Mouse (Mus musculus) limb, embryonic 14.5 days (tissue): Measurements from ENCODE around the gene Zfp334. TPM values are rescaled to one million over a fixed set of nuclear protein-coding genes. Genes with fewer than 3 reads are reported as not detected.

Experiments used
- ATAC-seq: fragments of 200-750 bp; cut with Nextera tagmentation; 2 replicates; pipeline ENCODE4 v1.8.0; 2017; ENCODE audit warnings: low read depth, moderate number of reproducible peaks, moderate TSS enrichment; ENCODE audit not compliant: low FRiP score
- DNase-seq: peaks from one replicate; pipeline ENCODE4 v3.0.0-alpha.2; 2015; ENCODE audit warnings: low spot score
- H3K27ac ChIP-seq: fragments of 300-500 bp; sonication (generic); replicated peaks from 2 replicates; pipeline ENCODE4 v1.5.1; 2014; ENCODE audit warnings: low read depth, mild to moderate bottlenecking, low read length, moderate library complexity, mixed read lengths
- H3K27me3 ChIP-seq: fragments of 300-500 bp; sonication (generic); 2 replicates; pipeline ENCODE4 v1.6.1; 2014; ENCODE audit warnings: low read length, mixed read lengths; ENCODE audit not compliant: control insufficient read depth, insufficient read depth
- H3K36me3 ChIP-seq: fragments of 300-500 bp; sonication (generic); 2 replicates; pipeline ENCODE4 v1.6.1; 2014; ENCODE audit warnings: mild to moderate bottlenecking, low read length, moderate library complexity, mixed read lengths; ENCODE audit not compliant: control insufficient read depth, insufficient read depth
- H3K4me1 ChIP-seq: fragments of 300-500 bp; sonication (generic); 2 replicates; pipeline ENCODE4 v1.6.1; 2014; ENCODE audit warnings: antibody characterized with exemption, low read length, mixed read lengths; ENCODE audit not compliant: control insufficient read depth, insufficient read depth
- H3K4me2 ChIP-seq: fragments of 300-500 bp; sonication (generic); replicated peaks from 2 replicates; pipeline ENCODE4 v1.6.1; 2014; ENCODE audit warnings: low read depth, mild to moderate bottlenecking, low read length, moderate library complexity; ENCODE audit not compliant: severe bottlenecking
- H3K4me3 ChIP-seq: fragments of 300-500 bp; sonication (generic); replicated peaks from 2 replicates; pipeline ENCODE4 v1.5.1; 2014; ENCODE audit warnings: low read length
- H3K9ac ChIP-seq: fragments of 300-500 bp; sonication (generic); 2 replicates; pipeline ENCODE4 v1.6.1; 2014; ENCODE audit warnings: mild to moderate bottlenecking, low read depth, low read length, moderate library complexity; ENCODE audit not compliant: severe bottlenecking
- H3K9me3 ChIP-seq: fragments of 300-500 bp; sonication (generic); 2 replicates; pipeline ENCODE4 v1.6.1; 2016; ENCODE audit warnings: low read length; ENCODE audit not compliant: control insufficient read depth
- POLR2A ChIP-seq: fragments of 200-500 bp; IDR thresholded peaks from 2 replicates; pipeline ENCODE4 v1.8.0; 2012; ENCODE audit warnings: inconsistent platforms, mild to moderate bottlenecking, moderate library complexity, borderline replicate concordance; ENCODE audit not compliant: insufficient read depth, insufficient read length; ENCODE audit errors: extremely low read depth
- WGBS: fragments of 180-500 bp; shearing (Covaris S2); extraction: QIAGEN DNeasy Blood & Tissue Kit; methylation state at CpG from one replicate; pipeline ENCODE4 v1.1.7; 2014; 5-methylcytosine and 5-hydroxymethylcytosine counted together
- polyA plus RNA-seq, 2 experiments: library from polyadenylated mRNA; depleted of rRNA in 1 of 2; stranded (reverse) in 1 of 2; unstranded in 1 of 2; fragments of >200 nt; fragmentation: Nextera tagmentation in 1 of 2; extraction: Ambion mirVana in 1 of 2; gene quantifications; 2 replicates each; pipeline versions ENCODE4 v1.2.1 to v1.2.3; 2012 to 2014

Zfp334 gene
- polyA plus RNA-seq, 2 experiments, result 8.6 to 9.8 TPM

DNA sequence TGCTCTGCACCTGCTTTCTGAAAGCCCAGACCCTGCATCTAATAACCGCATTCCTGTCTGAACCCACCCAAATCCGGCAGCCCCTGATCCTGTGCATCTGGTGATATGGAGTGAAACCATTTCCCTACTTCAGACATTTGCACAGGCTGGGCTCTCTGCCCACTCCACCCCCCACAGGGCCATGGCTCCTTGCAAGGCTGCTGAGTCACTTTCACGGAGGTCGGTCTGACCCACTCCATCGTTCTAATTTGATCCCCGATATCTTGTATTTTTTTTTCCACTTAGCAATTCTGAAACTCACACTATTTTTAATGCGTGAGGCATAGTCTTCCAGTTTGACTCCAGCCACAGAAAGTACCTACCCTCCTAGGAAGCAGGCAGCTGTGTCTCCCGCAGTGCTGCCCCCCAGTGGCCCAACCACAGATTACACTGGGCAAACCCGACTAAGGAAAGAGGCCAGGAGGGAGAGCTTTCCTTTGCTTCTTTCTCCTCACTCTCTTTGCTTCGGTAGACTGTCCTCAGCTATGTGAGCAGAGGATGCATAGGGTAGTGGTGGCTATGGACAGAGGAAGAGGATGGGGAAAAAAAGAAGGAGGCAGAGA, 19.7 kb upstream of the Zfp334 start:
- WGBS, result 25% methylated on average over 10 of the region's 10 CpGs

DNA sequence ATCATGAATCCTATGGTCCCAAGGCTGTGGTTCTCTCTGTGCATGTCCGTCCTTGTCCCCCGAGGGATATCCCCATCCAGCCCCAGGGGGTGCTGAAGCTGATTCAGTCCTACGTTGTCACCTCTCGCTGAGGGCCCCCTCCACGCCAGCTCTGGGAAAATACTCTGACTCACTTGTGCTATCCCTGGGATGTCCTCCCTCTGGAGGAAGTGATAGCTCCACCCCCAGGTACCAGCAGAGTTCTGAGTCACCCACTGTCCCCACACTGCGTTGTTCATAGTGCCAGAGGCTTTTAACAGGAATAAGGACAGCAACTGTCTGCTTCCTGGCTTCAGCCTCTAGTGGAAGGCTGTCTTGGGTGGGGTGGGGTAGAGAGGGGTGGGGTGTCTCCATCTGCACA, 17.3 kb upstream of the Zfp334 start:
- ATAC-seq (no peak), DNase-seq (no peak)
- H3K9me3 ChIP-seq, result no peaks in the 10 kb centered on the region
- 67% methylated on average over 6 of the region's 6 CpGs for WGBS
- H3K4me3 ChIP-seq, result no peak overlapping the region
- no peak overlapping the region for H3K27ac ChIP-seq
- H3K36me3 ChIP-seq, result no peaks in the 10 kb centered on the region
- H3K4me1 ChIP-seq, result 0 out of 2 replicates have a peak, but pooled peaks cover 3% of the 10 kb centered on the region
- no peaks in the 10 kb centered on the region for H3K27me3 ChIP-seq
- no peak overlapping the region for H3K4me2 ChIP-seq
- no peak for TF ChIP-seq POLR2A
- no peak overlapping the region for H3K9ac ChIP-seq

More for the DNA sequence above, 19.7 kb upstream of the Zfp334 start:
- H3K4me1 ChIP-seq, result 0 out of 2 replicates have a peak, but pooled peaks cover 3% of the 10 kb centered on the region
- no peaks in the 10 kb centered on the region for H3K36me3 ChIP-seq
- no peak overlapping the region for H3K9ac ChIP-seq
- H3K27ac ChIP-seq, result no peak overlapping the region
- no peaks in the 10 kb centered on the region for H3K27me3 ChIP-seq
- ATAC-seq (no peak; the same call in 1 of the 2 replicates), DNase-seq (peak; percentile 40)
- no peak for TF ChIP-seq POLR2A
- no peak overlapping the region for H3K4me2 ChIP-seq
- no peaks in the 10 kb centered on the region for H3K9me3 ChIP-seq
- H3K4me3 ChIP-seq, result no peak overlapping the region

DNA sequence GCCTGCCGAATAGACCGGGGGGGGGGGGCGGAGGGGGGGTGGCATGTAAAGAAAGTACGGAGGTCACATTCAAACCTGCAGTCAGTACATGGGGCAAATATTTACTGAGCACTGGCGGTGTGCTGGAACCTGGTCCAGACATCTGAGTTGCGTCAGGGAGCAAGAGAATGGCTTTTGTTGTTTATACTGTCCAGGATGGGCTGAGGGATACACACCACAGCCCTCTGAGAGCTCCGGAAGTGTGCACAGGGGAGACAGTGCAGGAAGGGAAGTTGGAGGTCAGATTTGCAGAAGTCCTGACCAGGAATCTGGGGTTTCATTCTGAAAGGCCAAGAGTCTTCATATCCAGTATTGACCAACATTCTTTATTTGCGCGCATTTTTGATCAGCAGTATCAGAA, 16.9 kb upstream of the Zfp334 start:
- H3K4me2 ChIP-seq, result no peak overlapping the region
- no peak for TF ChIP-seq POLR2A
- 61% methylated on average over 8 of the region's 9 CpGs for WGBS
- H3K36me3 ChIP-seq, result no peaks in the 10 kb centered on the region
- 0 out of 2 replicates have a peak, but pooled peaks cover 3% of the 10 kb centered on the region for H3K4me1 ChIP-seq
- H3K4me3 ChIP-seq, result no peak overlapping the region
- H3K9ac ChIP-seq, result no peak overlapping the region
- no peak overlapping the region for H3K27ac ChIP-seq
- H3K27me3 ChIP-seq, result no peaks in the 10 kb centered on the region
- ATAC-seq (no peak), DNase-seq (no peak)
- no peaks in the 10 kb centered on the region for H3K9me3 ChIP-seq

DNA sequence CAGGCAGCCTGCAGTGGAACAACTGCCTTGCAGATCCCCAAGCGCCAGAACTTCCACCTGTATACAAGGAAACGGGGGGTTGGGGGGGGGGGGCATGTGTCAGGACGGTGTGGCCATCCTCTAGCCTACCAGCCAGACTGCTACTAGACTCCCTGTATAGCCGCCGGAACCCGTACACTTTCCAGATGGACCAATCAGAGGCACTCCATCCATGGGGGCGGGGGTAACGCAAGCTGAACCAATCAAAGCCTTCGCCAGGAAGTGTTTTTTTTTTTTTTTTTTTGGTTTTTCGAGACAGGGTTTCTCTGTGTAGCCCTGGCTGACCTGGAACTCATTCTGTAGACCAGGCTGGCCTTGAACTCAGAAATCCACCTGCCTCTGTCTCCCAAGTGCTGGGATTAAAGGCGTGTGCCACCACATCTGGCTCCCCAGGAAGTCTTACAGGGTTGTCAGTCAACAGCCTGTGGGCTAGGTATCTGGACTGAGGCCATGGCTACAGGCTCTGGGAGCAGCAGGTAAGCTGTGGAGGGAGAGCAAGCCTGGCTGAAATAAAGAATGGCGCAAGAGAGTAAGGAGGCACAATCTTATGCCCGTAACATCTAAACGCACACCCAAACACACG, 10.2 kb upstream of the Zfp334 start:
- 58% methylated on average over 15 of the region's 15 CpGs for WGBS
- no peak overlapping the region for H3K4me2 ChIP-seq
- H3K4me1 ChIP-seq, result peaks cover 6% of the 10 kb centered on the region; the same call in 1 of the 2 replicates
- H3K27ac ChIP-seq, result no peak overlapping the region
- no peak for DNase-seq
- no peaks in the 10 kb centered on the region for H3K27me3 ChIP-seq
- H3K36me3 ChIP-seq, result no peaks in the 10 kb centered on the region
- H3K9ac ChIP-seq, result no peak overlapping the region
- no peaks in the 10 kb centered on the region for H3K9me3 ChIP-seq
- H3K4me3 ChIP-seq, result no peak overlapping the region
- no peak for ATAC-seq
- TF ChIP-seq POLR2A, result no peak

DNA sequence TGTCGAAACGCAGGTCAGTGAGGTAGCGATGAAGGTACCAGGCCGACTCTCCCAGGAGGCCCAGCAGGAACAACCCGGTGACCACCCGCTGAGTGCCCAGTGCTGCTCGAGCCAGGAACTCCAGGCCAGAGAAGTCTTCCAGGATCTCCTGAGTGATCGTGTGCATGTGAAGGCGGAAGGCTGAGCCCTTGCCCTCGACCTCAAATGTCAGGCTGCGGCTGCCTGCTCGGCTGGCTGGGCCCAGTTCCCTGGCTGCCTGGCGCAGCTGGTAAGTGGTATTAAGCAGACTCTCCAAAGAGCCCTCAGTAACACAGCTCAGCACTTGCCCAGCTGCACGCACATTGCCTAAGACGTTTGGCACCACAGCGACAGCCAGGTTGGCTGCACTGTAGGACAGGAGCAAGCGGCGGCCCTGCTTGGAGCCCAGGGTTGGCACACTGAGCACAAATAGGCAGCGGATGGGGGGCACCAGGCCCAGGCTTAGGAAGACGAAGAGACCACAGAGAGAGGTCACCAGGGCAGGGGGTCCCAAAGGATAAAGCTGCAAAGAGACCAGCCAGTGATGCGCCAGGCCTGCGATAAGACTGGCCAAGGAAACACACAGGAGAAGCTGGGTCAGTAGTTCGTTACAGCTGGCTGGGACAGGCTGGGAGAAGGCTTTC, 9.6 kb upstream of the Zfp334 start:
- Histone ChIP-seq H3K36me3 (no peaks in the 10 kb centered on the region), H3K9me3 (no peaks in the 10 kb centered on the region), H3K9ac (peak overlapping the region; percentile 16; the same call in 1 of the 2 replicates), H3K4me3 (no peak overlapping the region), H3K4me2 (no peak overlapping the region), H3K27me3 (no peaks in the 10 kb centered on the region), H3K4me1 (peaks cover 6% of the 10 kb centered on the region; the same call in 1 of the 2 replicates), H3K27ac (peak overlapping the region; percentile 19; the same call in 1 of the 2 replicates)
- ATAC-seq, result no peak; the same call in 1 of the 2 replicates
- DNase-seq, result no peak
- TF ChIP-seq POLR2A, result no peak
- 72% methylated on average over 23 of the region's 23 CpGs for WGBS
